Mouse (Mus musculus): ENCODE measurements around the gene Actr1a.

DNA sequence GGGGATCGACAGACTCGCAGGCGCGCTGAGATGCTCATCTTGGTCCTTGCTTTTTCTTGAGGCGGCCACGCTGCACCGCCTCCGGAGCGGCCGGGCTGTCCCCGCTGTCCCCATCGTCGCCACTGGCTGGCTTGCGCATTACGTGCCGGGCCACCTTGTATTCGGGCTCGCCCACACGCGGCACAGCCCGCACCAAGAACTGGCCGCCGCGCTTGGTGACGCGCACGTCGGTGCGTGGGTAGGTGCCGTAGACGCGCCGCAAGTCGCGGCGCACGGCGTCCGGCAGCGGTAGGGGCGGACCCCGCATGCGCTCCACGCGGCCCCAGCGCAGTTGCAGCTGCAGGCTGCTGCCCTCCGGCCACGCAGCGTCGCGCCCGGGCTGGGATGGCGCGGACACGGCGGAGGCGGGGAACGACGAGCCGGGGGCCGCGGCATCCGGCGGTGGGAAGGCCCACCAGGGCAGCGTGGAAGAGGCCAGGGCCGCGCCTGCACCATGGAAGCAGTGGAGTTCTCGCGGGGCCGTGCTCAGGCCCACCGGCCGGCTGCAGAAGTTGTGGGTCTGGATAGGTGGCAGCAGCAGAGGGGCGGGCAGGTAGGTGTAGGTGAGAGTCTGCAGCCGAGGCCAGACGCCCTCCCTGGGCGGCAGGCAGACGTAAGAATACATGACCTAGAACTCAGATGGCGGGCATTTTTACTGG, 46.6 kb downstream of the Actr1a start:
- TF ChIP-seq GATA1 (IDR thresholded peaks at IDR 0.05; ENCODE audit: borderline replicate concordance, low read length) (no peak), FLI1 (IDR thresholded peaks at IDR 0.05; ENCODE audit: low read length) (no peak)
